Mouse (Mus musculus) CH12.LX (cell line): ENCODE results near the gene Il1rap.

ENCODE experiments used
- CTCF ChIP-seq, 2 experiments: IDR thresholded peaks in 1 of 2; conservative IDR thresholded peaks in 1 of 2; 2 replicates each; pipeline ENCODE4 v1.5.1; 2011 to 2012; ENCODE audit warnings: low read depth in 2 of 2, low read length in 2 of 2, improper control_type of control experiment in 1 of 2, inconsistent platforms in 1 of 2, mild to moderate bottlenecking in 1 of 2, moderate library complexity in 1 of 2
- POLR2A ChIP-seq: IDR thresholded peaks from 2 replicates; pipeline ENCODE4 v1.6.1; 2011; ENCODE audit warnings: low read depth, mild to moderate bottlenecking, improper control_type of control experiment, low read length
- TBP ChIP-seq: conservative IDR thresholded peaks from 2 replicates; pipeline ENCODE4 v1.6.1; 2011; ENCODE audit warnings: low read depth, low read length, improper control_type of control experiment

DNA sequence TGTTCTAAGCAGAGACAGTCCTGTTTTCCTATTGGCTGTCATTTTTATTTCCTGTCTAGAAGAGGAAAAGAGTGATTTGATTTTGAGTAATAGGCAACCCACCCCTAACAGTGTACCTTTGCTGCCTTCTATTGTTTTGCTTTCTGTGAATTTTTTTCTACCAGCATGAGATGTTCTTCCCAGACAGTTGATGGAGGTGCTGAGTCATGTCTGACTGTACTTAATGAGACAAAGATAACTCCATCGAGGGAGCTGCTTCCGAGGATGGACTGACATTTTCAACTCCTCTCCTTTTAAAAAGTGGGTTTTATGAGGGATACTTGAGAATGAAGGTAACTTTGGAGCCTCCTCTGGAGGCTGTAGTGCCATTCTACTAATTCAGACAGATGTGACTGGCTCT lies 64.6 kb downstream of the Il1rap start:
- TF ChIP-seq TBP (no peak), CTCF (conservative IDR thresholded peaks at IDR 0.05 in 1 of 2, IDR thresholded peaks at IDR 0.05 in 1 of 2; ENCODE audit: low read depth in 2 of 2, low read length in 2 of 2) (no peak), POLR2A (no peak)
